Mouse (Mus musculus): ENCODE data around the gene Hspb7. TPM values are rescaled to one million over a fixed set of nuclear protein-coding genes. Genes with fewer than 3 reads are reported as not detected.

Hspb7 gene
- polyA plus RNA-seq (2012; rRNA removed): 0.07 and 0.61 TPM in 2 replicates

DNA sequence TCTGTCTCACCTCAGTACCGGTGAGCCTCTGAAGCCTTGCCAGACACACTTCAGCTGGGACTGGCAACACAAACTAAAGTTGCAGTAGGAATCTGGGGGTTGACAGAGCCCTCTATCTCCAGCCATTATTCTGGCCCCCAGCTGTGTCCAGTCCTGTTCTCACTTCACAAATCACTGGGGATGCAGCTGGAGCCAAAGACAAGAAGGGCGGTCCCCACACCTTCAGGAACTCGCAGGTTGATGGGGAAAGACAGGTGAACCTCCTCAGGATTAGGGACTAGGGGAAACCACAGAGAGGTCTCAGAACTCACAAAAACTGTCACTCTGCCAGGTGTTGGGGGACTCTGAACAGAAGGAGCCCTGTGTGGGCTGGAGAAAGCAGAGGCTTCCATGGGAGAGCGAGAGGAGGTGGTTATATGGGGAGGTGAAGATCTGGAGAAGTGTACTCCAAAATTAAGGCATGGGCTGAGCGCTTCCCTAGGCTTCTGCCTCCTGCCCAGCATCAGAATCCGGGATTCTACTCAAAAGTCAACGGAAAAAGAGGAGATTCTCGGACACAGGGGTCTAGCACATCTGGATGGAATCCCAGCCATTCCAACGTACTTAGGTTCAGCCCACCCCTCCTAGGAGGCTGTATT lies at the start of gene Hspb7:
Gene Hspb7, plus strand, starts transcription at position 588 of the 638 bp plus-strand sequence.

GRCm38 (mm10) chr4:141398545-141398944 lies 22.0 kb upstream of the Hspb7 start, which contains the start of gene Clcnka:
Clcnka (minus strand) TSS chr4:141398724.

DNA sequence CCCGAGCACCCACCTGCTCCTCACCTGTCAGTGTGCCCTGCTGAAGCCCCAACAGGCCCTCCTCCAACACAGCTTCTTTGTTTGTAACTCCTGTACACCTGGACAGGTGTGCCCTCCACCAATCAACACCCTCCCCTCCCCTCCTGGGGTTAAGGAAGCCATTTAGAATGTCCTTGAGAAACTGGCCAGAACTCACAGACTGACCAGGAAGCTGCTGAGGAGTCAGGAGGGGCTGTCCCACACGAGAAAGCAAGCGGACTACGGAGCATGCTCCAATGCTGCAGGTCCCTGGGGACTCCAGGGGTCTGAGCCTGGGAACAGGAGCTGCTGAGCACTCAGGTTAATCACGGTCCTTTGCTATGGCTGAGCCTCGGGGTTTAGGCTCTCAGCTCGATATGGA lies 4.7 kb upstream of the Hspb7 start, which contains the start of gene Clcnkb:
Gene Clcnkb, minus strand, starts transcription at position 91 of the 400 bp plus-strand sequence.

GRCm38 (mm10) chr4:141435974-141436373 lies 15.4 kb downstream of the Hspb7 start, which contains the start of gene Srarp:
Srarp (minus strand) TSS chr4:141436105.

DNA sequence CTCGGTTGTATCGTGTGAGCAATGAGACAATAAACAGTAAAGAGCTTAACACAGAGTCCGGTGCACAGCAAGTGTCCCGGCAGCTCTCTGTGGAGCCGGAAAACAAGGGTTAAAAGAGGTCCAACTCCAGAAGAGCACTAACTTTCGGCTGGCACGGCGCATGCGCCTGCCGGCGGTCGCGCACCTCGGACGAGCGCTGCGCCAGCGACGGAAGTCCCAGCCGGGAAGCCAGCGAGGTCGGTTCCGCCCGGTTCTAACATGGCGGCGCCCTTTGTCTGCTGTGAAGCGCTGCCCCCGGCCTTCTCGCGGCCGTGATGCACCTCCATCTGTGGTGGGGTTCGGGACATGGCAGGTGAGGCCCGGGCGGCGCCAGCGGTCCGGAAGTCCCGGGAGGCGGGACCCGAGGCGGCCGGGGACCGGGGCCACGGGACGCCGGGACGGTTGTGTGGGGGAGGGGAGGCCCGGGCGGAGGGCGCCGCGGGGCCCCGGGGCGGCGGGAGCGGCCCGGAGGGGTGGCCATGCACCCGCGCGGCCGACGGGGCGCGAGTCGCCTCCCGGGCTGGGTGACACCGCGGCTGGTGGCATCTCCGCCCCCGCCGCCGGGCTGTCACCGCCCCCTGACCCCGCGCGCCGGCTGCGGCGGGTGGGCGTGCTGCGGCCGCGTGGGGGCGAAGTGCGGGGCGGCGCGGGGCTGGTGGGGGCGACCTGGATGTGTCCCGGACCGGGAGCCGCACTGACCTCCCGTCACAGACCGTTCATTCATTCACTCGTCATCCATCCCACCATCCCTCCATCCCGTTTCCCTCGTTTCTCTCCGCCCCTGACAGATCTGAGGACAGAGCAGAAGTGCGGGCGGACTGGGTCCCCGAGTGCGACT lies 24.1 kb downstream of the Hspb7 start, which contains the start of gene Zbtb17:
Gene Zbtb17, plus strand, starts transcription at position 204 of the 877 bp plus-strand sequence.

Other genes with a start within 250 kb of the Hspb7 start
- gene Rsg1, start 206.8 kb upstream of the Hspb7 start, polyA plus RNA-seq (2012; rRNA removed): 4.8 and 5.1 TPM in 2 replicates
- gene Arhgef19, start 181.3 kb upstream of the Hspb7 start, polyA plus RNA-seq (2012; rRNA removed): 1.8 and 5.9 TPM in 2 replicates
- 4.2 and 5.9 TPM in 2 replicates for gene Epha2, start 119.5 kb upstream of the Hspb7 start, polyA plus RNA-seq (2012; rRNA removed)
- 14.2 and 15.6 TPM in 2 replicates for gene Fam131c, start 52.6 kb upstream of the Hspb7 start, polyA plus RNA-seq (2012; rRNA removed)
- 0.05 and 0.39 TPM in 2 replicates for gene Clcnka, start 22.1 kb upstream of the Hspb7 start, polyA plus RNA-seq (2012; rRNA removed)
- 0.02 and 0.23 TPM in 2 replicates for gene Clcnkb, start 4.8 kb upstream of the Hspb7 start, polyA plus RNA-seq (2012; rRNA removed)
- gene Srarp, start 15.3 kb downstream of the Hspb7 start, polyA plus RNA-seq (2012; rRNA removed): 0.35 and 0.53 TPM in 2 replicates
- gene Zbtb17, start 23.9 kb downstream of the Hspb7 start, polyA plus RNA-seq (2012; rRNA removed): 65.4 and 70.0 TPM in 2 replicates
- 17.6 and 19.3 TPM in 2 replicates for gene Spen, start 117.8 kb downstream of the Hspb7 start, polyA plus RNA-seq (2012; rRNA removed)
- gene Fblim1, start 185.3 kb downstream of the Hspb7 start, polyA plus RNA-seq (2012; rRNA removed): 37.4 and 53.4 TPM in 2 replicates
- 0.27 and 0.28 TPM in 2 replicates for gene Tmem82, start 197.9 kb downstream of the Hspb7 start, polyA plus RNA-seq (2012; rRNA removed)
- gene Slc25a34, start 203.0 kb downstream of the Hspb7 start, polyA plus RNA-seq (2012; rRNA removed): 0.34 and 0.36 TPM in 2 replicates
- gene Plekhm2, start 244.1 kb downstream of the Hspb7 start, polyA plus RNA-seq (2012; rRNA removed): 43.2 and 46.7 TPM in 2 replicates